Mouse (Mus musculus): ENCODE measurements at regions not wholly inside any gene's neighbourhood (a gene's known extent, or its start where the extent isn't known, plus 50 kb on each side); places are given as distances from the start of the nearest gene placed in this dataset.

DNA sequence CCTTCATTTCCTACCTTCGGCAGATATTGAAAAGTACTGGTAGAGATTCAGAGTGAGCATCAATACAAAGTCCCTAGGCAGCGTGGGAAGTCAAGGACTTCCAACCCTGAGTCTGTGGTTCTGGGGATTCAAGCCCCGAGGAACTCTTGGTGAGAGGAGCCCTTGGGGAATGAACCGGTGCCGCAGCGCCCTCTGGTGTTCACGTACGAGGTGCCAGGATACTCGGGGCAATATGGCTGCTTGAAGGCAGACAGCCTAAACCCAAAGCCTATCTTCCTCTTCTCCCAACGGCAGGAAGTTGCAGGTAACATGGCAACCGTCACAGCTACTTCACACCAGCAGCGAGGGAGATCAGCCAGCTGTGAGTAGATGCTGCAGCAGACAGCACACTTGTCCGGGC is 215.6 kb upstream of the Msx2 start:
- ATAC-seq (replicated peaks; ENCODE audit: low FRiP score) = peak; percentile 76
- Histone ChIP-seq H3K4me3 (replicated peaks) (no peak overlapping the region; the same call in 1 of the 2 replicates), H3K27me3 (peaks cover 26% of the 10 kb centered on the region), H3K36me3 (no peaks in the 10 kb centered on the region), H3K9me3 (replicated peaks) (no peaks in the 10 kb centered on the region), H3K4me1 (peaks cover 5% of the 10 kb centered on the region; the same call in 1 of the 2 replicates), H3K4me2 (peak overlapping the region; percentile 52), H3K9ac (no peak overlapping the region), H3K27ac (no peak overlapping the region)
- WGBS = 7% methylated on average over 13 of the region's 13 CpGs

DNA sequence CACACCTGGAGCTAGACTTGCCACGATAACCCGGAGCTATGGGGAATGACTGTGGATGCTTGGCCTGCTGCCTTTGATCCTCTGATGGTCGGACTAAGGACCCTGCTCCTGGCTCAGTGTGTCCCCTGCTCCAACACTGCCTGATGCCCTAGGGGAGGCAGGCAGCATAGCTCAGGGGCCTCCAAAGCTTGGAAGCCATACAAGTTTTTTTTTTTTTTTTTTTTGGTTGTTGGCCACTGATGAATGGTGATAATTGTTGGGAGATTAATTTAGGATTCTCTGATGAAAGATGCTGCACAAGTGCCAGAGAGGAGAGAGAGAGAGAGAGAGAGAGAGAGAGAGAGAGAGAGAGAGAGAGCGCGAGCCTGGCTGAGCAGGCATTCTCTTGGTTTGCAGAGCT is 211.6 kb upstream of the Msx2 start:
- Histone ChIP-seq H3K4me2 (no peak overlapping the region), H3K9ac (no peak overlapping the region), H3K4me3 (replicated peaks) (no peak overlapping the region), H3K4me1 (peaks cover 5% of the 10 kb centered on the region; the same call in 1 of the 2 replicates), H3K36me3 (no peaks in the 10 kb centered on the region), H3K27me3 (peaks cover 24% of the 10 kb centered on the region), H3K9me3 (replicated peaks) (no peaks in the 10 kb centered on the region), H3K27ac (no peak overlapping the region)
- ATAC-seq (replicated peaks; ENCODE audit: low FRiP score) = no peak
- WGBS = 63% methylated on average over 5 of the region's 5 CpGs

DNA sequence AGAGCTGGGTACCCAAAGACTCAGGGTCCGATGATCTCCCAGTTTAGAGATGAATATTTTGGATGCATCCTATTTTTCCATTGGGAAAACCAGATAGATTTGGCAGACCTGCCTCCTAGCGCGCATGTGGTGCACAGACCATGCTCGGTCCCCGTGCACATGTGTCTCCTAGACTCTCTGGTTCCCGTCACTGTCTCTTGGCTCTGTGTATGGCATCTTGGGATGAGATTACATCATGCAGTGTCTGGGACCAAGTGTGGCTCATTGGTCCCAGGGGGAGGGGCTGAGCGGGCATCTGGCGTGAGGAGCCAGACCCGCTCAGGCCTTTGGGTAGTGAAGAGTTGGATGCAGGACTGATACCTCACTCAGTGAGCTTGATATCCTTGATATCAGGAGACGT is 204.3 kb upstream of the Msx2 start:
- Histone ChIP-seq H3K9me3 (replicated peaks) (no peaks in the 10 kb centered on the region), H3K27ac (no peak overlapping the region), H3K4me2 (no peak overlapping the region), H3K4me3 (replicated peaks) (no peak overlapping the region), H3K27me3 (peaks cover 5% of the 10 kb centered on the region; the same call in 1 of the 2 replicates), H3K36me3 (no peaks in the 10 kb centered on the region), H3K9ac (no peak overlapping the region), H3K4me1 (no peaks in the 10 kb centered on the region)
- 90% methylated on average over 10 of the region's 10 CpGs for WGBS
- ATAC-seq (replicated peaks; ENCODE audit: low FRiP score) = no peak

DNA sequence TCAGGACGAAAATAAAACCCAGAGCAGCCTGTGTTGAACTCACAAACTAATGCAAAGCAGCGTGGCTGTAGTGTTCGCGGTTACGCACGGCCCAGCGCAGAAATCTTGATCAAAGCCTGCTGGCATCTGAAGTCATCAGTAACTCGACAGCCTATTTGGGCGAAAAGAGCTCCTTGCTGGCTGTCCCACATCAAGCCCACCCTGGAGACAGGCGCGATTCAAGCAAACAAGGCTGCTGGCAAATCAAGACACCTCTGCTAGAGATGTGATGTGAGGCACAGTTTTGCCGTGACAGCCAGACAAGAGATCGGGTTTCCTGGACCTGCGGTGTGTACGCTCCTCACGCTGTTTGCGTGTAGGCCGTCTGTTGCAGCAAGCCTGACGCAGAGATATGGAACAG is 197.5 kb upstream of the Msx2 start:
- H3K4me3 ChIP-seq (replicated peaks) = no peak overlapping the region
- WGBS = 40% methylated on average over 19 of the region's 19 CpGs
- no peaks in the 10 kb centered on the region for H3K4me1 ChIP-seq
- no peaks in the 10 kb centered on the region for H3K9me3 ChIP-seq (replicated peaks)
- ATAC-seq (replicated peaks; ENCODE audit: low FRiP score) = no peak
- H3K9ac ChIP-seq = no peak overlapping the region
- no peak overlapping the region for H3K4me2 ChIP-seq
- no peak overlapping the region for H3K27ac ChIP-seq
- no peaks in the 10 kb centered on the region for H3K36me3 ChIP-seq
- peaks cover 9% of the 10 kb centered on the region; the same call in 1 of the 2 replicates for H3K27me3 ChIP-seq

DNA sequence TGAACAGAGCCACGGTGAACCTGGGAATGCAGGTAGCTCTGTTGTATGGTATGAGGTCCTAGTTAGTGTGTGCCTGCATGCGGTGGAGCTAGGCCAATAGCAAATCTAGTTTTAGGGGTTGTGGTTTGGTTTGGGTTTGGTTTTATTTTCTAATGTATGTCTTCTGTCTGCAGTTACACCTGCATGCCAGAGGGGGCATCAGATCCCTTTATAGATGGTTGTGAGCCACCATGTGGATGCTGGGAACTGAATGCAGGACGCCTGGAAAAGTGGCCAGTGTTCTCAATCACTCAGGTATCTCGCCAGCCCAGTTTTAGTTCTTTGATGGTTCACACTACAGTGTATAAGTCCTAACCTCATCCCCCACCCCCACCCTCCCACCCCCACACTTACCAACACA is 194.6 kb upstream of the Msx2 start:
- Histone ChIP-seq H3K27ac (no peak overlapping the region), H3K27me3 (peaks cover 9% of the 10 kb centered on the region; the same call in 1 of the 2 replicates), H3K9me3 (replicated peaks) (no peaks in the 10 kb centered on the region), H3K36me3 (no peaks in the 10 kb centered on the region), H3K4me3 (replicated peaks) (no peak overlapping the region), H3K9ac (no peak overlapping the region), H3K4me1 (no peaks in the 10 kb centered on the region), H3K4me2 (no peak overlapping the region)
- ATAC-seq (replicated peaks; ENCODE audit: low FRiP score) = no peak
- WGBS = 91% methylated on average over 4 of the region's 4 CpGs

DNA sequence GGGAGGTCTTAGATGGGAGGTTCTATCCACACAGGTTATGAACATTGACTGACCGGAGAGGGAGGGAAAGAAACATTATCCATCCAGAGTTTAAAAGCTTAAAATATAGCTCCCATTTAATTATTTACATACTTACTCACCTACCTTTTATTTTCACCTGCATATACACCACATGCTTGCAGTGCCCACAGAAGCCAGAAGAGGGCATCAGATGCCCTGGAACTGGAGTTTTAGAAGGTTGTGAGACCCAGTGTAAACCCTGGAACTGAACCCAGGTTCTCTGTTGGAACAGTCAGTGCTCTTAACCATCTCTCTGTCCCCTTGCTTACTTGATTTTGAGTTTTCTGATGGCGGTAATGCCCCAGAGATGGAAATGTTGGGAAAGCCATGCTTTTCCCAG is 192.7 kb upstream of the Msx2 start:
- Histone ChIP-seq H3K9me3 (replicated peaks) (no peaks in the 10 kb centered on the region), H3K27me3 (peaks cover 6% of the 10 kb centered on the region; the same call in 1 of the 2 replicates), H3K36me3 (no peaks in the 10 kb centered on the region), H3K9ac (no peak overlapping the region), H3K4me1 (no peaks in the 10 kb centered on the region), H3K4me3 (replicated peaks) (no peak overlapping the region), H3K27ac (no peak overlapping the region), H3K4me2 (no peak overlapping the region)
- no peak for ATAC-seq (replicated peaks; ENCODE audit: low FRiP score)
- 100% methylated on average over 2 of the region's 2 CpGs for WGBS

DNA sequence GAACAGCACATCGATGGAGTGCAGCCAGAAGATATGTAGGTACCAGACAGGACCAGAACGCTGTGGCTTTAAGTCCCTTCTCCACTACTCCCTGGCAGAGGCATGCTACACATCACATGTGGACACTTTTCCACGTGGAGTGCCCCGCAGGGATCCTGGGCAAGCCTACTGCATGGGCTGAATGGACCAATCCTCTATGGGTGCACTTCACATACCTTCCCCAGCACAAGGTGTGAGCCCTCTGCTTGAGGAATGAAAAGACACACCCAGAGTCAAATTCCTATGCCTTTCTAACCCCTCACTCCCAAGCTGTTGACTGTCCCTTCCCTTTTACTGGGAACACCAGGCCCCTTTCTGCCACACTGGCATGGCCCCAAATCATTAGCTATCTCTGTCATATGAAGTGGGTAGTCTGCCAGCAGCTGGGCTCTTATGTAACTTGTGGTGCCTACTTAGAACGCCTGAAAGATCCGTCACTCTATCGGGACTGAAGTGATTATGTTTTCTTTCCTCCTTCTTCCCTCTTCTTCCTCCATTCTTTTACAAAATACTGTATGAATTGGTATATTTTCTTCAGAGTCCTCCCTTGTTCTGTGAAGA is 191.9 kb upstream of the Msx2 start:
- Histone ChIP-seq H3K36me3 (no peaks in the 10 kb centered on the region), H3K9me3 (replicated peaks) (no peaks in the 10 kb centered on the region), H3K27me3 (no peaks in the 10 kb centered on the region), H3K4me3 (replicated peaks) (no peak overlapping the region), H3K27ac (no peak overlapping the region), H3K4me2 (no peak overlapping the region), H3K9ac (no peak overlapping the region), H3K4me1 (no peaks in the 10 kb centered on the region)
- 87% methylated on average over 7 of the region's 7 CpGs for WGBS
- no peak for ATAC-seq (replicated peaks; ENCODE audit: low FRiP score)

DNA sequence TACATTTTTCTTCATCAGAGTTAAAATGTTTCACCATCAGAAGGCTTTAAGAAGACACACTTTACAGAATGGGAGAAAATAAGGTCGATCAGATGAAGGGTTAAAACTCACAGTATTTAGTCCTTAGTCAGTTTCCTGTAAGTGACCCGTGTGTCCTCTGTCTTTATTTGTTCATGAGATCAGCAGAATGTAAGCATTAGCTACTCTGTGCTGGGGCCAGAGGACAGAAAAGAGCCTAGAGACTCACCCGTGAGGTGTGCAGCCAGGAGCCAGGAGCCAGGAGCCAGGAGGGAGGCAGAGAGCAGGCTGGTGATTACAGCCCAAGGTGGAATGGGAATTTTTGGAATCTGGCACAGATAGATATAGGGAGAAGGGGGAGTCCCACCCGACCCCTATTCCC is 180.0 kb upstream of the Msx2 start:
- Histone ChIP-seq H3K4me1 (no peaks in the 10 kb centered on the region), H3K4me3 (replicated peaks) (no peak overlapping the region)
- 41% methylated on average over 4 of the region's 4 CpGs for WGBS

DNA sequence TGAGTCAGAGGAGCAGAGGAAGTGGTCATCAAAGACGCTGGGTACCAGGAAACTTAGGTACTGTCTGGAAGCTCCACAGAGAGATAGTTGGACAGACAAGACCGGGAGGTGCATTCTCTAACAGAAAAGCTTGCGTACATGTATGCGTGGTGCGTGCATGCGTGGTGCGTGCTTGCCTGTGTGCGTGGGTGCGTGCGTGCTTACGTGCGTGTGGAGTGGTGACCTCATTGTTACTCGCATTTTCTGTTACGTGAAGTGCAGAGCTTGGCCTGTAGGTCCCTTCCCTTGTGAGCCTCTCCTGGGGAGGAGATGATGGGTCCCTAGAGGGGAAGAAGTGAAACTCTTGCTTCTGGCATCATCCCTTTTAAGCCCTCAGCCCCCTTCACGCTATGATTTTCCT is 175.5 kb upstream of the Msx2 start:
- no peak overlapping the region for H3K9ac ChIP-seq
- no peaks in the 10 kb centered on the region for H3K9me3 ChIP-seq (replicated peaks)
- no peak overlapping the region for H3K27ac ChIP-seq
- no peaks in the 10 kb centered on the region for H3K36me3 ChIP-seq
- no peak for ATAC-seq (replicated peaks; ENCODE audit: low FRiP score)
- 91% methylated on average over 15 of the region's 15 CpGs for WGBS
- H3K4me1 ChIP-seq = no peaks in the 10 kb centered on the region
- H3K4me2 ChIP-seq = no peak overlapping the region
- H3K27me3 ChIP-seq = no peaks in the 10 kb centered on the region
- H3K4me3 ChIP-seq (replicated peaks) = no peak overlapping the region

More for the DNA sequence above, 180.0 kb upstream of the Msx2 start:
- Histone ChIP-seq H3K4me2 (no peak overlapping the region), H3K36me3 (no peaks in the 10 kb centered on the region), H3K27me3 (no peaks in the 10 kb centered on the region), H3K9me3 (replicated peaks) (no peaks in the 10 kb centered on the region), H3K9ac (no peak overlapping the region), H3K27ac (no peak overlapping the region)
- ATAC-seq (replicated peaks; ENCODE audit: low FRiP score) = no peak

DNA sequence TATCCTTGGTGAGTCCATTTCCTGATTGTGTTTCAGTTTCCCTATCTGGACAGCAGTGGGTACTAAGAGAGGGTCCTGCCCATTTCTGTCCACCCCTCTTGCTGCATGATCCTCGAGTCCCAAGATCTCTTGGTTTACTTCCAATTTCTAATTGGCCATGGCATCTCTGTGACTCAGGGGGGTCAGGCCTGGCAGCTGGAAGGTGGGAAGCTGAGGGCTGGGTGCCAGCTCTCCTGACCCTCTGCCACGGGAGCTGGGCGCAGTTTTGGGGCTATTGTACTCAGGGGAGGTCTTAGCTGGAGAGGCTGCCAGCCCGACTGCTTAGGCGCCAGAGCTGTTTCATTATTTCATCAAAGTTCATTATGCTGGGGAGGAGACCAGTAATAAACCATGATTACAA is 169.7 kb upstream of the Msx2 start:
- no peak overlapping the region for H3K9ac ChIP-seq
- 72% methylated on average over 5 of the region's 5 CpGs for WGBS
- no peaks in the 10 kb centered on the region for H3K4me1 ChIP-seq
- no peak overlapping the region for H3K4me2 ChIP-seq
- no peak overlapping the region for H3K27ac ChIP-seq
- H3K4me3 ChIP-seq (replicated peaks) = no peak overlapping the region
- no peaks in the 10 kb centered on the region for H3K9me3 ChIP-seq (replicated peaks)
- no peaks in the 10 kb centered on the region for H3K36me3 ChIP-seq
- ATAC-seq (replicated peaks; ENCODE audit: low FRiP score) = no peak
- no peaks in the 10 kb centered on the region for H3K27me3 ChIP-seq

DNA sequence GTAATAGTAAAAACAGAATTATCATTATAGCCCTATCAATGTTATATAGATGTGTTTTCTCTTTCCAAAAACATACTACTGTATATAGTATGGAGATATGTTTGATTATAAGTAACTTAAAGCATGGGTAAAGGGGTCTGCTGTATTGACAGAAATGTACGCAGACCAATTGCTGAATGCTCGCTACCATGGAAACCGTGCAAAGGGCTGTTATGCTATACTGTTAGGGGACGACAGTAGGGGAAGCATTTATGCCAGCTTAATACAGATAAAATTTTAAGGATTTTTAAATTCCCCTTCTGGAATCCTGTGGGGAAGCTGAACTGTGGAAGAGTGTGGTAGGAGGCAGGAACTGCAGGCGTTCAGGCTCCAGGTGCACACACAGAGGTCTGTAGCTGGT is 166.7 kb upstream of the Msx2 start:
- Histone ChIP-seq H3K27me3 (no peaks in the 10 kb centered on the region), H3K4me3 (replicated peaks) (no peak overlapping the region), H3K9me3 (replicated peaks) (no peaks in the 10 kb centered on the region), H3K36me3 (no peaks in the 10 kb centered on the region), H3K4me2 (no peak overlapping the region), H3K9ac (no peak overlapping the region), H3K27ac (no peak overlapping the region), H3K4me1 (no peaks in the 10 kb centered on the region)
- WGBS = 87% methylated on average over 5 of the region's 5 CpGs
- no peak for ATAC-seq (replicated peaks; ENCODE audit: low FRiP score)

DNA sequence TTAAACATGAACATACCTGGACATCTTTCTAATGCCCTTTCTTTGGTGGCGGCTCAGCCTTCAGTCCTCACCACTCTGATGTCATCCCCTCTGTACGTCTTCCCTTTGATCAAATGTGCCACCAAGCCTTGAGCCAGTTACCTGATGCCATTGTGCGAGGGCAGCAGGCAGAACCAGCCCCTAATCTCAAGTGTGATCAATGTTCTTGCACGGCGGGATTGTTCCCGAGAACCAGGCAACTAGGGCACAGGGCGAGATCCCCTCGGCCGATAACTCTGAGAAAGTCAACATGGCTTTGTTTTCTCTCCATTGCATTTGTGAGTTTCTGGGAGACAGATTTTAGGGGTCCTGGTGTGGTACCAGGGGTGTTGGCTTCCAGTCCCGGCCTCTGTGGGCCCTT is 166.2 kb upstream of the Msx2 start:
- H3K4me1 ChIP-seq = no peaks in the 10 kb centered on the region
- no peaks in the 10 kb centered on the region for H3K36me3 ChIP-seq
- H3K4me3 ChIP-seq (replicated peaks) = no peak overlapping the region
- no peak overlapping the region for H3K27ac ChIP-seq
- no peak for ATAC-seq (replicated peaks; ENCODE audit: low FRiP score)
- H3K4me2 ChIP-seq = no peak overlapping the region
- no peak overlapping the region for H3K9ac ChIP-seq
- H3K9me3 ChIP-seq (replicated peaks) = no peaks in the 10 kb centered on the region
- 70% methylated on average over 10 of the region's 10 CpGs for WGBS
- H3K27me3 ChIP-seq = no peaks in the 10 kb centered on the region

DNA sequence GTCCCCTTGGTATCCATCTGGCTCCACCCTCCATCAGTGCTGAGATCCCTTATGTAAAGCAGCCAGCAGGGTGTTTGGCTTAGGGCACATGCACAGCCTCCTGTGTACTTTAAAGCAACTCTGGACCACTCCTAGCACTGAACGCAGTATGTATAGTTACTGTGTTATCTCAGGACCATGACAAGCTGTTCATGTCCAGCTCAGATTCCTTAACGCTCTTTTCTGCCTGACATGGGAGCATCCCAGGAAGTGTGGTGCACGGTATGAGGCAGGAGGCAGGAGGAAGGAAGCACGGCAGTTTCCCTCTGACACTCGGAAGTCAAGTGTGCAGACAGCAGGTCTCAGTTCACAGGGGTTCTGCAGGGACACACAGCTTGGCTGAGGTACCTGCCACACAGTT is 163.1 kb upstream of the Msx2 start:
- H3K9me3 ChIP-seq (replicated peaks) = no peaks in the 10 kb centered on the region
- no peak overlapping the region for H3K27ac ChIP-seq
- WGBS = 62% methylated on average over 5 of the region's 5 CpGs
- no peaks in the 10 kb centered on the region for H3K4me1 ChIP-seq
- no peaks in the 10 kb centered on the region for H3K27me3 ChIP-seq
- no peaks in the 10 kb centered on the region for H3K36me3 ChIP-seq
- no peak overlapping the region for H3K9ac ChIP-seq
- ATAC-seq (replicated peaks; ENCODE audit: low FRiP score) = no peak
- H3K4me3 ChIP-seq (replicated peaks) = no peak overlapping the region
- H3K4me2 ChIP-seq = no peak overlapping the region

Data from kidney, embryonic 15.5 days (tissue).